Mouse (Mus musculus) R1 (cell line): ENCODE results near the gene Icam5.

ENCODE experiments used
- DNase-seq: peaks from one replicate; pipeline ENCODE4 v3.0.0-alpha.2; 2018; ENCODE audit warnings: low read depth, low spot score

Icam5 gene

DNA sequence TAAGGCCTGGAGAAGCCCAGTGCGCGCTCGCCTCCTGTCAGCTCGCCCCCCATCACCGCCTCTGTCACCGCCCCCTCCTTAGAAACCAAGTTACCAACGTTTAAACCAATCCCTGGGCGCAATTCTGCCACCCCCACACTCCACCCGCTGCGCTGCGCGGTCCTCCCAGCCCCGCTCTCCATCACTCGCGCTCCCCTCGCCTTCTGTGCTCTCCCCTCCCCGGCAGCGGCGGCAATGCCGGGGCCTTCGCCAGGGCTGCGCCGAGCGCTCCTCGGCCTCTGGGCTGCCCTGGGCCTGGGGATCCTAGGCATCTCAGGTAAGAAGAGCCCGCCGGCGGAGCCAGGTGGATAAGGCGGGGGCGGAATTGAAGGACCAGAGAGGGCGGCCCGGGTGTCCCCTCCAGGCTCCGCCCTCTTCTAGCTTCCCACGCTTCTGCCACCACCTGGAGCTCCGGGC is at the start of gene Icam5:
Gene Icam5, plus strand, starts transcription at position 178 of the 456 bp plus-strand sequence.
- peak; percentile 82 for DNase-seq

- no peak for DNase-seq
Measured at GRCm38 (mm10) chr9:20982171-20982570, 49.7 kb upstream of the Icam5 start.

DNA sequence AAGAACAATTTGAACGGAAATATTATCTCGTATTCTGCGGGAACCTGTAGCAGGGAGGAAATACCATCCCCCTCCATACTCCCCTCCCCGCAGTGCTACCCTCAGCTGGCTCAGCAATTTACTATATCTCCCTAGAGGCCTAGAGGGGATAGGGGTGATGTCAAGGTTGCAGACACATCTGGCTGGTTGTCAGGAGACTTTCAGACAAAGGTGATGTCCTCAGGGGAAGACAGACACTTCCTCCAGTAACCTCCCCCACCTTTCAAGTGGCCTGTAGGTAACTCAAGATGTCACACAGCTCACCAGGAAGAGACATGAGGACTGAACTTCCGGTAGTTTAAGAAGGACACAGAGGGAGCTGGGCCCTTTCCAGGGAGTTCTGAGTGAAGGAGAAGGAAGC is 48.7 kb upstream of the Icam5 start:
- DNase-seq = peak; percentile 91

GRCm38 (mm10) chr9:20986952-20987686 is 44.8 kb upstream of the Icam5 start:
- no peak for DNase-seq

DNA sequence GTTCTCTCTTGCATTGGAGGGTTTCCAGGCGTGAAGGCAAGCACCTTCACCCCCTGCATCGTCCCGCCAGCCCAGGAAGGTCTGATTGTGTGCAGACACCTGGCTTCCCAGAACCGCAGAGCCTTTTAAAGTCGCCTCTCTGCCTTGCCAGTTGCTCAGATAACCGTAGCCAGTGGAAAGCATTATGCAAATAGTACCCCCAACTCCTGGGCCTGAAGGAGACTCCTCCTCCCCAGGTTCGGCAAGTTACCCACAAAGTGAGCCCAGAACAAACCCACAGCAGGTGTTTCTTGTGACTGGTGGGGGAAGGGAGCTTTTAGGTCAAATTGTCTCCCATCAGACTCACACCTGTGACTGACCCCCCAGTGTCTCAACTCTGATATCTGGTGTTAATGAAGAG is 43.9 kb upstream of the Icam5 start:
- no peak for DNase-seq

DNA sequence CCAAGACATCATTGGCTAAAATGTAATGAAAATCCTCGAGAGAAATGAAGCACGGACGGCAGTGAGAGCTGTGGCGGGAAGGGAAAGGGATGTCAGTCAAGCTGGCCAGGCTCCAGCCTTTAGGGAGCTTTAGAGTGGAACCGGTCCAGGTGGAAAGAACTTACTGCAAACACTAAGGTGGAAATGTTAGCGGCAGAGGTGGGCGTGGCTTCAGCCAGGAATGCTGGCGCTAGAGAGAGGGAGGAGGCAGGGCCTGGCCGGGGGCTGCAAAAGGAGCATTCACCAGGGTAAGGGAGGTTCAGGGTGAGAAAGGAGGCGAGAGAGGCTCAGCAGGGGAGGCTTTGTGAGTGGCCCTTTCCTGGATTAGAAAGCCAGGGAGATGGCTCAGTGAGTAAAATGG is 41.0 kb upstream of the Icam5 start:
- peak; percentile 97 for DNase-seq

DNA sequence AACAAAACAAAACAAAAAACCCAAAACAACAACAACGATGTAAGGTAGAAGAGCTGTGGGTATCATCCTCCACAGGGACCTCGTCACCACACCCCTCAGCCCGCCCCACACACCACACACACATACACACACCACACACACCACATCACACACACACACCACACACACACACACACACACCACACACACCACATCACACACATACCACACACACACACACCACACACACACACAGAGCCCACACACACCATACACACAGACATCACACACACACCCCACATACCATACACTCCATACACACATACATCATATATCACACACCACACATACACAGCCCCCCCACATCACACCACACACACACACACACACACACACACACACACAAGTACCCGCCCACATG is 40.3 kb upstream of the Icam5 start:
- DNase-seq = no peak

DNA sequence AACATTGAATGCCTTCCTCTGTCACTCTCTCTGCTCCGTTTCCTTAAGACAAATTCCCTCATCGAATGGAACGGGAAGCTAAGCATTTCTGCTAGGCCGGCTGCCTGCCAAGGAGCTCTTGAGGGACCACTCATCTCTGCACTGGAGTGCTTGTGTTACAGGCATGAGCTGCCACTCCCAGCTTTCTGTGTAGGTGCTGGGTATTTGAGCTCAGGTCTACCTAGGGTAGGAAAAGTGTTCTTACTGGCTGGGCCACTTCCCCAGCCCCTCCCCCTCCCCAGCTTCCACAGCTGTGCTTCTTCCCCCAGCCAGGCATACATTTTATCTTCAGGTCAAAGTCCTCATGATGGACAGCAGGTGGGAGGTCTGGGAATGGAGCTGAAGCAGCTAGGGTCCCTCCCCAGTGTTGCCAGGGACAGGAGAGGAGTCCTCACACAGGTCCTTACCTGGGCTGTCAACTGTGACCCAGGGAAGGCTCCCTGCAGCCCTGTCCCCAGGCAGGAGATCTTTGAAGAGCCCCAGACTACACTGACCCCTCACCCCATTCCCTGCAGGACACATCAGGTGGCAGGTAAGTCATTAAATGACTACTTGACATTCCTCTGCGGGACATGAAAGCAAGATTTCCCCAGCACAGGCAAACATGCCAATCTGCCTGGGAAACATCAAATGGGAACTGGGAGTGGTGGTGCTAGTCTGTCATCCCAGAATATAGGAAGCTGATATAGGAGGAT is 38.5 kb upstream of the Icam5 start:
- no peak for DNase-seq

- DNase-seq = peak; percentile 42
Measured at GRCm38 (mm10) chr9:20995069-20995468, 36.8 kb upstream of the Icam5 start.

DNA sequence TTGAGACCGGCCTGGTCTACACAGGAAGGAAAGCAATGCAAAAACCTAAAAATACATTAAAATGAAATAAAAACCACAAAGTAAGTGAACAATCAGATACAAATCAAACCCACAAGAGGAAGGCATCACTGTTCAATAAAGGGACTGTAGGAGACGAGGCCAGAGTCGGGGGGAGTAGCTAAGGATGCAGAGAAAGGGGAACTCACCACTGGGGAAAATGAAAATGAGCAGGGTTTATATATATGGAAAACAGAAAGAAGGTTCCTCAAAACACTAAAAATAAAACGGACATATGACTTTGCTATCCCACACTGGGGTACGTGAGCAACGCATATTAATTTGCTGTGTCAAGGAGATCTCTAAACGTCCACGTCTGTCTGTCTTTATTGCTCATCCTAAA is 34.8 kb upstream of the Icam5 start:
- DNase-seq = no peak

DNA sequence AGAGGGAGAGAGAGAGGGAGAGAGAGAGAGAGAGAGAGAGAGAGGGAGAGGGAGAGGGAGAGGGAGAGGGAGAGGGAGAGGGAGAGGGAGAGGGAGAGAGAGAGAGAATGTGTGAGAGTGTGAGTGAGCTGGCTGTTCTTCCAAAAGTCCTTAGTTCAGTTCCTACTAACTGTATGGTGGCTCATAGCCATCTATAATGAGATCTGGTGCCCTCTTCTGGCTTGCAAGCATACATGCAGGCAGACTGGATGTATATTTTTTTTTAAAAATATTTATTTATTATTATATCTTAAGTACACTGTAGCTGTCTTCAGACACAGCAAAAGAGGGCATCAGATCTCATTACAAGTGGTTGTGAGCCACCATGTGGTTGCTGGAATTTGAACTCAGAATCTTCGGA is 33.5 kb upstream of the Icam5 start:
- DNase-seq = peak; percentile 37

DNA sequence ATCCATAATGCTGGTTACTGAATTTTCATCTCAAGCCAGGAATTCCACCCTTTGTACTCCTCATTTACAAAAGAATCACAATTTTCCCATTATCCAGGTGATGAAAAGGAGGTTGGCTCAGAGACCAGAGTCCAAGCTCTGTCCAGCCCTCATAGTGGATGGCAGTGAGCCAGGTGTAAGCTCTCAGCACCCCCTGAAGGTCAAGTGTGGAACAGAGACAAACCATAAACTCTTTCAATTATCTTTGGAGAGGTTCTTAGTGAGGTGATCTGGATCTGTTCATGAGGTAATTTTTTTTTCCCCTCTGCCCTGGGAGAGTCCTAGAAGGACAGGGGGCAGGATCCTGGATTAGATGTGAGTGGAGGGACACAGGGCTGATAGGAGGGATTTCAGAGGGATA is 31.1 kb upstream of the Icam5 start:
- peak; percentile 71 for DNase-seq

DNA sequence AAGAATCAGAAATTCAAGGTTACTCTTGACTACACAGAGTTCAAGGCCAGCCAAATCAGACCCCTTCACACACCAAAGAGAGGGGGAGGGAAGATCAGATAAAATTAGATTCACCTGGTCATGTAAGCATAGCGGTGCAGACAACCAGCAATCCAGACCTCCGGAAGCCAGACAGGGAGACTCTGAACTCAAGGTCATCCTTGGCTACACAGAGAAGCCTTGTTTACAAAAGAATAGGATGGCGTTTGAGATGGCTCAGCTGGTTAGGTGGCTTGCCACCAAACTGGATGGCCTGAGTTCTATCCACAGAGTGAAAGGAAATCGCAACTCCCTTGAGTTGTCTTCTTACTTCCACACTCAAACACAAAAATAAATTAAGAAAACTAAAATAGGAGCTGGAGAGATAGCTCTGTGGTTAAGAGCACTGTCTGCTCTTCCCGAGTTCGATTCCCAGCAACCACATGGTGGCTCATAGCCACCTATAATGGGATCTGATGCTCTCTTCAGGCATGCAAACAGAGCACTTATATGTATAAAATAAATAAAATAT is 30.1 kb upstream of the Icam5 start:
- peak; percentile 89 for DNase-seq

DNA sequence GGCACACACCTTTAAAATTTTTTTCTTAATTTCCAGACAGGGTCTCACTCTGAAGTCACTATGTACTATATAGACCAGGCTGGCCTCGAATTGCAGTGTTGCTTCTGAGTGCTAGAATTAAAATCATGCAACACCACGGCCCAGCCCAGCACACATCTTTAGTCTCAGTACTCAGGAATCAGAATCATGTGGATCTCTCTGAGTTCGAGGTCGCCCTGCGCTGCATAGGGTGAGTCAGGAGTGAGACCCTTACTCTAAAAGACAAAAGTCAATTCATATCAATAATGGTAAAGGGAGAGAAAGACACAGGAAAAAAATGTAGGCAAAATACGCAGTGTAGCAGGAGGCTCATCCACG is 29.6 kb upstream of the Icam5 start:
- no peak for DNase-seq

GRCm38 (mm10) chr9:21002627-21003551 is 29.0 kb upstream of the Icam5 start, which contains the start of gene Mrpl4:
Mrpl4 (plus strand) TSS chr9:21002738.
- DNase-seq = peak; percentile 94

DNA sequence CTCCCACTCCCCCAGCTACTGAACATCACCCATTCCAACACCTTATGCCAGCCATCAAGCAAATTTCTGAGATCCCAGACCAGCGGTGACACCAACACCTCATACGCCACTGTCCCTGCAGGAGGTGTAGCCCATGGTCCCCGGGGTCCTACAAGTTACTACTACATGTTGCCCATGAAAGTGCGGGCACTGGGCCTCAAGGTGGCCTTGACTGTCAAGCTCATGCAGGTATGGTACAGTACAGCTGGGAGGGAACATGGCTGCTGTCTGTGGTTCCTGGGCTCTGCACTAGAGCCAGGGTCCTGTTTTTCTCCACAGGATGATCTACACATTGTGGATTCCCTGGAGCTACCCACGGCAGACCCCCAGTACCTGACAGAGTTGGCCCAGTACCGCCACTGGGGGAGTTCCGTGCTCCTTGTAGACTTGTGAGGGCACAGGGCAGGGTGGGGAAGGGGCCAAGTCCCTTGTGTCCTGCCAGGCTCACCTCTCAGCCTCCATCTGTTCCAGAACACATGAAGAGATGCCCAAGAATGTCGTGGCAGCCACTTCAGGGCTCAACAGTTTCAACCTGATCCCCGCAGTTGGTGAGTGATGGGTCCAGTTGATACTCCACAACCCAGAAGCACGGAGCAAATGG is 24.4 kb upstream of the Icam5 start:
- DNase-seq = no peak

GRCm38 (mm10) chr9:21008007-21008406 is 23.9 kb upstream of the Icam5 start:
- DNase-seq = peak; percentile 75

DNA sequence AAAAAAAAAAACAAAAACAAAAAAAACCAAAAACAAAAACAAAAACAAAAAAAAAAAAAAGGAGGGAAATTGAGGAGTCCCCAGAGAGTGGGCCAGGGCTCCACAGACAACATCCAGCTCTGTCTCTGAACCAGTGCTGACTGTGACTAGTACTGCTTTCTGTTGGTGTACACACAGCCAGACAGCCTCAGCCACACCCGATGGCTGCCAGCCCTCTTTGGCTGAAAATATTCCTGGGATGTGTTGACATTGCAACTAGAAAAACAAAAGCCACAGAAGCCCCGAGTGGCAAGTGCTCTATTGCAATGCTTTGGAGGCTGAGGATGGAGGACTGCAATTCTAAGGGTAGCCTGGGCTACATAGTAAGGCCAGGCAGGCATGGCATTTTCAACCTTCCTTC is 21.5 kb upstream of the Icam5 start:
- no peak for DNase-seq

DNA sequence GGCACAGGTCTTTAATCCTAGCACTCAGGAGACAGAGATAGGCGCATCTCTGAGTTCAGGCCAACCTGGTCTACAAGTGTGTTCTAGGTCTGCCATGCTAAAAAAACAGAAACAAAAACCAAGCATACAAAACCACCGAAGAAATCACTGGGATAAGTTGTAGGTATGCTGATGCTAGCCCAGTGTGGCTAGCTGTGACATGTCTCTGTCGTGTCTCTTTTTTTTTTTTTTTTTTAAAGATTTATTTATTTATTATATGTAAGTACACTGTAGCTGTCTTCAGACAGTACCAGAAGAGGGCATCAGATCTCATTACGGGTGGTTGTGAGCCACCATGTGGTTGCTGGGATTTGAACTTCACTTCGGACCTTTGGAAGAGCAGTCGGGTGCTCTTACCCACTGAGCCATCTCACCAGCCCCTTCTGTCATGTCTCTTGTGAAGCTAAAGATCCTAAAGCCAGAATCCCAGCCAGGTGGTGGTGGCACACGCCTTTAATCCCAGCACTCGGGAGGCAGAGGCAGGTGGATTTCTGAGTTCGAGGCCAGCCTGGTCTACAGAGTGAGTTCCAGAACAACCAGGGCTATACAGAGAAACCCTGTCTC is 20.8 kb upstream of the Icam5 start:
- peak; percentile 34 for DNase-seq

GRCm38 (mm10) chr9:21011846-21012312 is 20.0 kb upstream of the Icam5 start:
- DNase-seq = no peak

DNA sequence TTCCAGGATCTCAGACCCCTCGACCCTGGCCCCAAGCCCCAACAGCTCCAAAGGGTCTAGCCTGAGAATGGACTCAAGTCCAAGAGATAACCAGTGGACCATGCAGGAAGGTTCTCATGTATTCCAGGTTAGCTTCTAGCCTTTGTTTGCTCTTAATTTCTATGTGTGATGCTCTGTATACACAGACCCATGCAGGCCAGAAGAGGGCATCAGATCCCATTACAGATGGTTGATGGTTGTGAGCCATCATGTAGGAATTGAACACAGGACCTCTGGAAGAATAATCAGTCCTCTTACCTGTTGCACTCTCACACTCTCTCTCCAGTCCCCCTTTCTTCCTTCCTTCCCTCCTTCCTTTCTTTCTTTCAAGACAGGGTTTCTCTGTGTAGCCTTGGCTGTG is 19.5 kb upstream of the Icam5 start:
- DNase-seq = no peak
